Mouse (Mus musculus): Measurements from ENCODE around the gene Ank2. TPM values are rescaled to one million over a fixed set of nuclear protein-coding genes. Genes with fewer than 3 reads are reported as not detected.
"Not testable (repeated sequence)": the region's sequence is repeated elsewhere in the genome, so short reads cannot be mapped to it uniquely, and the experiment has no call there.

Gene Ank2
- total and polyA plus RNA-seq, 2 experiments from 2014 or later = 195 to 497 TPM

DNA sequence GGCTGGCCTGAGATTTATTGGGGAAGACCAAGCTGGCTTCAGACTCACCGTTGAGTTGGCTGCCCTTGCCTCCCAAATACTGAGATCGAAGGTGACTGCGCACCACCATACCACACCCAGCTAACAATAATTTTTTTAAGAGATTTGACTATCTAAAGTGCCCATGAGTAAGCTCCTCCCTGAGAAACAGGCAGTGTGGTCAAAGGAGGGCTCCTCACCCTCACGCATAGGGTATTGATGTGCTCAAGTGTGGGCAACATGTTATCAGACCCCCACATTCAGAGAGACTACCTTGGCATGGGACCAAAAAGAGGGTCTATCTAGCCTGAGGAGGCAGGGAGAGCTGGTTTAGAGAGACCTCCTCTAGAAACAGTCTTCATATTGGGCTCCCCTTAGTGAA lies 92.3 kb downstream of the Ank2 start:
- Histone ChIP-seq H3K4me1 (ENCODE audit: insufficient read depth, low read length) (peaks cover 5% of the 10 kb centered on the region; the same call in 1 of the 2 replicates), H3K27ac (no peak overlapping the region), H3K9ac (replicated peaks; ENCODE audit: low read length) (no peak overlapping the region), H3K4me2 (ENCODE audit: low read depth, low read length) (peak overlapping the region; percentile 61), H3K9me3 (ENCODE audit: low read length) (no peaks in the 10 kb centered on the region), H3K36me3 (ENCODE audit: insufficient read depth, low read length) (no peaks in the 10 kb centered on the region), H3K4me3 (ENCODE audit: low read length) (peak overlapping the region; percentile 60), H3K27me3 (ENCODE audit: insufficient read depth, low read length) (no peaks in the 10 kb centered on the region)
- DNase-seq (ENCODE audit: low spot score) = no peak
- 90% methylated on average over 4 of the region's 4 CpGs for WGBS
- no peak for TF ChIP-seq CTCF (IDR thresholded peaks at IDR 0.05; ENCODE audit: low read depth)
- ATAC-seq = no peak

DNA sequence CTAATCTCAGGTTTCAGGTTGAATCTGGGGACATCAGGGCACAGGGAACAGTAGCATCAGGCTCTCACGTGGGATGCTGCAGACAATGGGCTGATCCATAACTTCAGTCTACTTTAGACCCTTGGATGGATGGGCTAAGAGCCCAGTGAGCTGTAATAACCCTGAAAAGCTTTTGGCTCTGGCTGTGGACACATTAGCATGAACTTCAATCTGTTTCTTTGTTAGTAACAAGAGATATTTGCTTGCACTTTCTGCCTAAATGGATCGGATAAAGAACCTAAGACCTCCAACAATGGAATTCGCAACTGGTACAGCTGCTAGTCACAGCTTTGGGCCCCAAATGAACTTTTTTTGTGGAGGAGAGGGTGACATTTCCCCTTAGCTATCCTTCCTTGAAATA lies 94.8 kb downstream of the Ank2 start:
- peak; percentile 52 for DNase-seq (ENCODE audit: low spot score)
- no peaks in the 10 kb centered on the region for H3K9me3 ChIP-seq (ENCODE audit: low read length)
- no peak overlapping the region for H3K27ac ChIP-seq
- no peak overlapping the region for H3K4me3 ChIP-seq (ENCODE audit: low read length)
- H3K4me2 ChIP-seq (ENCODE audit: low read depth, low read length) = 0 out of 2 replicates have a peak overlapping the region, but pooled peaks have one; percentile 21
- H3K4me1 ChIP-seq (ENCODE audit: insufficient read depth, low read length) = peaks cover 4% of the 10 kb centered on the region; the same call in 1 of the 2 replicates
- no peak for TF ChIP-seq CTCF (IDR thresholded peaks at IDR 0.05; ENCODE audit: low read depth)
- no peaks in the 10 kb centered on the region for H3K27me3 ChIP-seq (ENCODE audit: insufficient read depth, low read length)
- no peak for ATAC-seq
- H3K36me3 ChIP-seq (ENCODE audit: insufficient read depth, low read length) = no peaks in the 10 kb centered on the region
- WGBS = 27% methylated on average over 3 of the region's 3 CpGs
- no peak overlapping the region for H3K9ac ChIP-seq (replicated peaks; ENCODE audit: low read length)

DNA sequence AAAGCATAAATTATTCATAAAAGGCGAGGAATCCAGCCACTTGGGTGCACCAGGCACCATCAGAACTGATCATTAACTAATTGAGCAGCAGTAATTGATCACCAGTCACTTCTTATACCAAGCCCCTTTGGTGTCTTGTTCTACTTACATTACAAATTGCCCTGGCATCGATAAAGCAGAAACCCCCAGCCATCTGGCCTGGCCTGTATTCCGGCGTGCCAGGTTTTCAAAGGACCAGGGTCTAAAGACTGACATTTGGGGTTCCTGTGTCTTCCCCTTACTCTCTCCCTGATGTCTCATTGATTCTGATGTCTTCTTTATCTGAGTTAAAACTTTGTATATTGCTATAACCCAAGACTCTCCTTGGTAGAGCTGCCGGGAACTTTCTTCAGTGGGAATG lies 98.2 kb downstream of the Ank2 start:
- H3K4me2 ChIP-seq (ENCODE audit: low read depth, low read length) = no peak overlapping the region
- no peak overlapping the region for H3K9ac ChIP-seq (replicated peaks; ENCODE audit: low read length)
- TF ChIP-seq CTCF (IDR thresholded peaks at IDR 0.05; ENCODE audit: low read depth) = no peak
- ATAC-seq (no peak), DNase-seq (ENCODE audit: low spot score) (no peak)
- no peaks in the 10 kb centered on the region for H3K36me3 ChIP-seq (ENCODE audit: insufficient read depth, low read length)
- H3K4me3 ChIP-seq (ENCODE audit: low read length) = no peak overlapping the region
- H3K9me3 ChIP-seq (ENCODE audit: low read length) = no peaks in the 10 kb centered on the region
- no peaks in the 10 kb centered on the region for H3K4me1 ChIP-seq (ENCODE audit: insufficient read depth, low read length)
- no peaks in the 10 kb centered on the region for H3K27me3 ChIP-seq (ENCODE audit: insufficient read depth, low read length)
- no peak overlapping the region for H3K27ac ChIP-seq
- 60% methylated on average over 5 of the region's 5 CpGs for WGBS

DNA sequence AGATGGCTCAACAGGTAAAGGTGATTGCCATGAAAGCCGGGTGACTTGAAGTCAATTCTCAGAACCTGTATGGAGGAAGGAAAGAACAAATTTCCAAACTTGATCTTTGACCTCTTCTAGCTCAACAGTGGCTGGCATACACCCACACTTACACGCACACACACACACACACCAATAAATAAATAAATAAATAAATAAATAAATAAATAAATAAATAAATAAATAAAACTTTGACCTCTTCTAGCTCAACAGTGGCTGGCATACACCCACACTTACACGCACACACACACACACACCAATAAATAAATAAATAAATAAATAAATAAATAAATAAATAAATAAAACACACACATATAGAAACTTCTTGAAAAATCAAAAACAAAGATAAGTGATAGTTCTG lies 98.7 kb downstream of the Ank2 start:
- H3K4me3 ChIP-seq (ENCODE audit: low read length); H3K4me1 ChIP-seq (ENCODE audit: insufficient read depth, low read length); H3K27ac ChIP-seq; H3K4me2 ChIP-seq (ENCODE audit: low read depth, low read length); DNase-seq (ENCODE audit: low spot score); H3K27me3 ChIP-seq (ENCODE audit: insufficient read depth, low read length); H3K36me3 ChIP-seq (ENCODE audit: insufficient read depth, low read length); H3K9me3 ChIP-seq (ENCODE audit: low read length); H3K9ac ChIP-seq (replicated peaks; ENCODE audit: low read length): not testable (repeated sequence)
- 0 out of 2 replicates have a peak, but pooled peaks have one; percentile 30 for ATAC-seq
- WGBS = 98% methylated on average over 3 of the region's 3 CpGs

- TF ChIP-seq CTCF (IDR thresholded peaks at IDR 0.05; ENCODE audit: low read depth) = no peak
- H3K4me1 ChIP-seq (ENCODE audit: insufficient read depth, low read length) = no peaks in the 10 kb centered on the region
- DNase-seq (ENCODE audit: low spot score) = no peak
- H3K4me2 ChIP-seq (ENCODE audit: low read depth, low read length) = no peak overlapping the region
- no peak for ATAC-seq
- no peaks in the 10 kb centered on the region for H3K9me3 ChIP-seq (ENCODE audit: low read length)
- no peaks in the 10 kb centered on the region for H3K27me3 ChIP-seq (ENCODE audit: insufficient read depth, low read length)
- no peaks in the 10 kb centered on the region for H3K36me3 ChIP-seq (ENCODE audit: insufficient read depth, low read length)
- H3K9ac ChIP-seq (replicated peaks; ENCODE audit: low read length) = no peak overlapping the region
- H3K4me3 ChIP-seq (ENCODE audit: low read length) = no peak overlapping the region
- H3K27ac ChIP-seq = no peak overlapping the region
- 94% methylated on average over 9 of the region's 9 CpGs for WGBS
Observed at GRCm38 (mm10) chr3:127397774-127398173, 101.4 kb downstream of the Ank2 start.

- no peak overlapping the region for H3K9ac ChIP-seq (replicated peaks; ENCODE audit: low read length)
Observed at GRCm38 (mm10) chr3:127395202-127395601, 103.9 kb downstream of the Ank2 start.

DNA sequence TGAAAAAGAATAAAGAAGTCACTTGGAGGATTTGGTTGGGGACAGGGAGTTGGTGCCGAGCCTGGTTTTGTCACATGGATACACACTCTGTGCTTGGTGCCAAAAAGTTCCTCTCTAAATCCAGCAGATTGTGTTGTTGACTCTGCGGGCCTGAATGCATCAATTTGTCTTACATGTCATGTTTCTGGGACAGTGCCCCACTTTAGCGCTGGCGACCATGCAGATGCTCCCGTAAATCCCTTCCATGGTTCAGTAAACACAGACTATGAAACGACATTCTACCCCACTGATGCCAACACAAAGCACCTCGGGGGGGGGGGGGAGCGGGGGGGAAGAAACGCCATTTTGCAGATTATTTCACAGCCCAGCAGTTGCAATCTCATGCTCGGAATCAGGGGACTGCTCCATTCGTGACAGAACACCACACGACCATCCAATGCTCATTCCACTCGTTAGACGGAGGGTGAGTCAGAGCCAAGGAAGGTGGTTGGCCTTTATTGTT lies 112.1 kb downstream of the Ank2 start:
- Histone ChIP-seq H3K9ac (replicated peaks; ENCODE audit: low read length) (no peak overlapping the region), H3K4me2 (ENCODE audit: low read depth, low read length) (peak overlapping the region; percentile 19; the same call in 1 of the 2 replicates), H3K36me3 (ENCODE audit: insufficient read depth, low read length) (no peaks in the 10 kb centered on the region), H3K27ac (no peak overlapping the region; the same call in 1 of the 2 replicates), H3K9me3 (ENCODE audit: low read length) (no peaks in the 10 kb centered on the region), H3K4me3 (ENCODE audit: low read length) (no peak overlapping the region), H3K4me1 (ENCODE audit: insufficient read depth, low read length) (0 out of 2 replicates have a peak, but pooled peaks cover 3% of the 10 kb centered on the region), H3K27me3 (ENCODE audit: insufficient read depth, low read length) (no peaks in the 10 kb centered on the region)
- 16% methylated on average over 13 of the region's 14 CpGs for WGBS
- no peak for TF ChIP-seq CTCF (IDR thresholded peaks at IDR 0.05; ENCODE audit: low read depth)
- DNase-seq (ENCODE audit: low spot score) = peak; percentile 83
- ATAC-seq = peak; percentile 98

More at GRCm38 (mm10) chr3:127395202-127395601, 103.9 kb downstream of the Ank2 start:
- Histone ChIP-seq H3K4me1 (ENCODE audit: insufficient read depth, low read length) (no peaks in the 10 kb centered on the region), H3K9me3 (ENCODE audit: low read length) (no peaks in the 10 kb centered on the region), H3K36me3 (ENCODE audit: insufficient read depth, low read length) (no peaks in the 10 kb centered on the region), H3K4me3 (ENCODE audit: low read length) (no peak overlapping the region), H3K27ac (no peak overlapping the region), H3K4me2 (ENCODE audit: low read depth, low read length) (no peak overlapping the region), H3K27me3 (ENCODE audit: insufficient read depth, low read length) (no peaks in the 10 kb centered on the region)
- no peak for ATAC-seq
- no peak for DNase-seq (ENCODE audit: low spot score)
- no peak for TF ChIP-seq CTCF (IDR thresholded peaks at IDR 0.05; ENCODE audit: low read depth)
- WGBS = 87% methylated on average over 8 of the region's 8 CpGs
